Mouse (Mus musculus) MN1 (cell line): Measurements from ENCODE around the gene Cpm.
"Not testable (repeated sequence)": the region's sequence is repeated elsewhere in the genome, so short reads cannot be mapped to it uniquely, and the experiment has no call there.

ENCODE experiments used
- DNase-seq: peaks from one replicate; pipeline ENCODE4 v3.0.0-alpha.2; 2016; ENCODE audit warnings: low spot score

Cpm gene

DNA sequence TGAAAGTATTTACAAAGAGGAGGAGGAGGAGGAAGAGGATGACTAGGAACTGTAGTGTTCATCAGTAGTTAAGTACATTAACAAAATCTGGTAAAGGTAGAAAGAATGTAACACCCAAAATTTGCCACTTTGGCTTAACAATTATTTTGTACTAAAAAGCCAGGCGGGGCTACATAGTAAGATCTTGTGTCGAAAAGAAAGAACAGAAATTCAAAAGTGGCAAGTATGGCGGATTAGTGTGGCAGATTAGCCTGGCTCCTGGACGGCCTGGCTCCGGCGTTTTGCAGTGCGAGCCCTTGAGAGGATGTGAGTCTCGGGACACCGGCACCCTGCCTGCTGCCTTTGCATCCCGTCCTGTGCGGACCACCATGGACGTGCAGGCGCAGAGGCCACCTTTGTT is 35.4 kb upstream of the Cpm start:
- no peak for DNase-seq

DNA sequence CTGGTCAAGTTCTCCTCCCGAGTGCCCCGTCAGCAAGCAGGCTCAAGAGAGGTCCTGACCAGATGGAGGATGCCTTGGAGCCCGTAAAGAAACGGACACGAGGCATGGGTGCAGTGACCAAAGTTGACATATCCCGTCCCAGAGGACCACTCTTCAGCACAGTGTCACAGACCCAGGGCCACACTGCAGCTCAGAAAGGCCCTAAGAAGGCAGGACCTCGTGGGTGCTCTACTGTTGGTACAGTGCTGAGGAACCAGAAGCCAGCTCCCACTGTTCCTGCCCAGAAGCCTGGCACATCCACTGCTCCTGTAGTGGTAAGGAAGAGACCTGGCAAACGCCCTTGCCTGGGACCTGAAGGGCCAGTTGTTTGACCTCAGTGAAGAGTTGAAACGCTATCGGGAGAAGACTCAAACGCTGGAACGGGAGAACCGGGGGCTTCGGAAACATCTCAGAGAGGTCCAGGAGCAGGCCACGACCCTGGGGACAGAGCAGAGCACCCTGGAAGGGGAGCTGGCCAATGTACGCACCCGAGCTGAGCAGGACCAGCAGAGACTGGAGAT is 34.9 kb upstream of the Cpm start:
- DNase-seq = no peak

DNA sequence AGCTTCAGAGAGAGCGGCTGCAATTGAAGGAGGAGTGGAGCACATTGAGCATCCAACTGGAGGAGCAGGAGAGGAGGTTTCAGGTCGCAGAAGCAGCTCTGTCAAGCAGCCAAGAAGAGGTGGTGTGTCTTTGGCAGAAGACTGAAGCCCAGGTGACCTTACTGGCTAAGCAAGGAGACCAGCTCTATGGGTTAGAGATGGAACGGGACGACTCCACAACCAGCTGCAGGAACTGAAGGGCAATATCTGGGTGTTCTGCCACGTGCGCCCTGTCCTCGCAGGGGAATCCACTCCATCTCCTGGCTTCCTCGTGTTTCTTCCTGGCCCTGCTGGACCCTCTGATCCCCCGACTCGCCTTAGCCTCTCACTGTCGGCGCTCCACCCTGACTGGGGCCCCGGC is 34.4 kb upstream of the Cpm start:
- no peak for DNase-seq

DNA sequence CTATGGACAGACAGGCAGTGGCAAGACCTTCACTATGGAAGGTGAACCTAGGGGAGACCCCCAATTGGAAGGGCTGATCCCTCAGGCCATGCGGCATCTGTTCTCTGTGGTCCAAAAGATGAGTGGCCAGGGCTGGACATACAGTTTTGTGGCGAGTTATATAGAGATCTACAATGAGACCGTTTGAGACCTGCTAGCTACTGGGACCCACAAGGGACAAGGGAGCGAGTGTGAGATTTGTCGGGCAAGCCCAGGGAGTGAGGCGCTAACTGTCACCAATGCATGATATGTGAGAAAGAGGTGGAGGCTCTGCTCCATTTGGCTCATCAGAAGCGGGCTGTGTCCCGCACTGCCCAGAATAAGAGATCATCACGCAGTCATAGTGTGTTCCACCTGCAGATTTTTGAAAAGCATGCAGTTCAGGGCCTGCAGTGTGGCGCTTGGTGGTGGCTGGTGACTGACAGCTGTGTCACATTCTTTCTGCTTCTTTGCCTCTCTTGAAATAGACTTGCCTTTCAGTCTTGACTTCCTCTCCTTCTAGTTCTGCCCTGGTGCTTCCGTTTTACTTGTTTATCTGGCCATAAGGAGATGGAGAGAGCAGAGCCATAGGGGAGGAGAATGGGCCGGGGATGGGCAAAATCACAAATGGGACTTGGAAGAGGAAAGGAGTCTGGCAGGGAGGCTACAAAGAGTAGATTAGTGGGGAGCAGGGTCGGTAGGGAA is 33.7 kb upstream of the Cpm start:
- DNase-seq = no peak

DNA sequence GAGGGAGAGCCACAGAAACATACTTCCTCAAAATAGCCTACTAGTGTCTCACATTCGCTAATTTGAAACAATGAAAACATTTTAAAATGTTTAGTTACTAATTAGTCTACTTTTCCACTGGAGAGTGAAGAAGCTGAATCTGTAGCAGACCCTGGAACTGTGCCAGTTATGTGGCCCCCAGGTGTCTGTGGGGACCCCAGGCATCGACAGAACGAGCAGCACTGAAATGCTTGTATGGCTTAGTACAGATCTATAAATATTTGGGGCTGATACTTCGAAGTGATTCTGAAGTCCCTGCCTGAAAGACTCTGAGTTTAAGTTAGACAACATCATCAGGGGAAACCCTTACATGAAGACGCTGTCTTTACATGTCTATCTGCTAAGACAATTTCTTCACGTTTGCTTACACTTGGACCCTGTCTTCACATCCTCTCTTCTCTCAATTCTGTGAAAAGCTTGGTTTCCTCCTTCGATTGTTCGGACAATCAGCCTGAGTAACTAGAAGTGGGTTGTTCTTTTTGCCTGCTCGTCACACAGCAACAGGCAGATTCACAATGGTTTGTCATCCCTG is 33.0 kb upstream of the Cpm start:
- DNase-seq = no peak

DNA sequence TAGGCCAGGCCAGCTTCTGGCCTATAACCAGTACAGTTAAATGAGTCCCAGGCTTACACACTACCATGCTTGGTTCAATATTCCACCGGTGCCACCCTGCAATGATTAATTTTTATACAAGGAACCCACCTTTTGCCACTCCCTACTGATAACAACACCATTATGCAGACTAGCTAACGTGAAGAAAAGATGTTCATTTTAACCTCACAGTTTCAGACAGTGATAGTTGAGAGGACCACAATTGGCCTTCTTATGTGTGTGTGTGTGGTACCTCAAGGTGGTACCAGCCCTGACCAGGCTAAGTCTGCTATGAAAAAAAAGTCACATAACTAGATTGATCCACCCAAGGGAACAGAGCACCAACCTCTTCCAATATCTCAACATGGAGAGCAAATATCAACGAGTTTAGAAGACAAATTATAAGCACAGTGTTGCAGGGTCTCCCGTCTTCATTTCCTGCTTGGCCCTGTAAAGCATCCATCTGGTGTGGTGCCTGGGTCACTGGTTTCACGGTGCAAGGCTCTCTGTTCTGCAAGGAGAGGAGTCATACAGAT is 32.5 kb upstream of the Cpm start:
- no peak for DNase-seq

DNA sequence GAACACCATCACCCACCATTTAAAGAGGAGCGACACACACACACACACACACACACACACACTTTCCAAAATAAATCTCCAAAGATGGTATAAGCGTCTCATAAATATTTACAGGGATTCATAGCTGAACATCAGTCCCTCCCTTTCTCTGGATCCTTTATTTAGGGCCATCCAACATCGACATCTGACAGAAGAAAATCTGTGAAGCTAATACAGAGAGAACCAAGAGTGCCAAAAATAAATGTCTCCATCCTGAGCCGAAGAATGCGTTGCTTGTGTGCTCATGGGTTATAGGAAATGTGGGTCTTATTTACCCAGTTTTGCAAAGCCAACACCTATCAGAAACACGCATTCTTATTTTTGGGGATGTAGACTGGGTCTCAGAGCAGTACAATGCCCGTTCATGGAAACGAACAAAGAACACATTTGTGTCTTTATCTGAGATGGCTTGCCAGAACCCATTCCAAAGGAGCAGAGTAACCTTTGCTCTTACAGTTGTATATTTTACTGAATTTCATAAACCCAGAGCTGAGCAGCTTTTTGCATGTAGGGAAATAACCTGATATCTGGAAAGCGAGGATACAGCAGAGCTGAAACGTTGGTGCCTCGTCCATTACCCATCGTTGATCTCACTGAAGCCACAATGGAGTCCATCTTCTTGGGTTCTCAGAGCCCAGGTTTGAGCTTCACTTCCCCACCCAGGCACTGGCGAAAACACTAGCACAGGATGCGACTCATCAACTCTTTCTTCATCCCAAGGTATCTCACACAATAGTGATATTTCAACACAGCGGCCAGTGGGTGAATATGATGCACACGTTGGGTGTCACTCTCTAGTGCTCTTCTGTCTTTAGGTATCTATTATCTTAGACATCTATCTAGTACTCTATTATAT is 31.7 kb upstream of the Cpm start:
- DNase-seq = not testable (repeated sequence)

DNA sequence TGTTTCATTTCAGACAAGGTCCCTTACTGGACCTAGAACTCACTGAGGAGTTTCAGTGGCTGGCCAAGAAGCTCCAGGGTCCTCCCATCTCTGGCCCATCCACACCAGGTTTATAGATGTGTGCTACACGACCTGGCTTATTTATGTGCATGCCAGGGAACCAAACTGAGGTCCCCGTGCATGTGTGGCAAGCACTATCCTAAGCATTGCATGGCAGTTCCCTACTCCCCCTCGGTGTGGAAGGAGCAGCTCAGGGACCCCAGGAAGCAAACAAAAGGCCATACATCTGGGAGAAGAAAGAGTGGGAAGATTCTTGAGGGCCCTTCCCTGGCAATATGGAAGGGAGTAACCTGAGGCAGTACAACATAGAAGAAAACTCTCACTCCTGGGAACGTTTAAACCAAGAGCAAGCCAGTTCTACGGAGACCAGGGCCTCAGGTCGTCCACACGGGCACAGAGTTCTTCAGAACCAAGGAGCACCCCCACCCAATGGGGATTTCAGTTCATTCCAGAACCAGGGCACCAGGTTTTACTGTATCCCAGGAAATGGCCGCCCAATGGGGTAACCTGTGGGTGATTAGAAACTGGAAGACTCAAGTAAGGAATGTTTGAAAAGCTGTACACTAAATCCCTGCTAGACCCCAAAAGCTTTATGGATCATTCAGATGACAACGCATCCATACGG is 30.9 kb upstream of the Cpm start:
- no peak for DNase-seq

DNA sequence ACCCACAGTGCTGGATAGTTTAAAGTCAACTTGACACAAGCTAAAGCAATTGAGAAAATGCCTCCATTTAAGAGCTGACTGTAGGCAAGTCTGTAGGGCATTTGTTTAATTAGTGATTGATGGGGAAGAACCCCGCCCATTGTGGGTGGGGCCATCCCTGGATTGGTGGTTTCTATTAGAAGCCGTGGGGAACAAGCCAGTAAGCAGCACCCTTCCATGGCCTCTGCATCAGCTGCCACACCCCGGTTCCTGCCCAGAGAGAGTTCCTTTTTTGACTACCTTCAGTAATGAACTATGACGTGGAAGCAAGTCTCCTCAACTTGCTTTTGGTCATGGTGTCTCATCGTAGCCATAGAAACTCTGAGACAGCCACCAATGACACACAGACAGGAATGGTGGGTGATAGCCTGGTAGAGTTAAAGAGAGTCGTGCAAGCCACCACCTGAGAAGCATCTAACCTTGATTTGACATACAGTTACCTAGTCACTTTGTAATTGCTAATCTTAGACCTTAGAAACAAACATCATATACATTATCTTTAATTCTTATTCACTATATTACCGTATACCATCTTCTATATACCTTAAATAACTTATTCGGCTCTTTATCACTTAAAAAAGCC is 30.2 kb upstream of the Cpm start:
- not testable (repeated sequence) for DNase-seq

DNA sequence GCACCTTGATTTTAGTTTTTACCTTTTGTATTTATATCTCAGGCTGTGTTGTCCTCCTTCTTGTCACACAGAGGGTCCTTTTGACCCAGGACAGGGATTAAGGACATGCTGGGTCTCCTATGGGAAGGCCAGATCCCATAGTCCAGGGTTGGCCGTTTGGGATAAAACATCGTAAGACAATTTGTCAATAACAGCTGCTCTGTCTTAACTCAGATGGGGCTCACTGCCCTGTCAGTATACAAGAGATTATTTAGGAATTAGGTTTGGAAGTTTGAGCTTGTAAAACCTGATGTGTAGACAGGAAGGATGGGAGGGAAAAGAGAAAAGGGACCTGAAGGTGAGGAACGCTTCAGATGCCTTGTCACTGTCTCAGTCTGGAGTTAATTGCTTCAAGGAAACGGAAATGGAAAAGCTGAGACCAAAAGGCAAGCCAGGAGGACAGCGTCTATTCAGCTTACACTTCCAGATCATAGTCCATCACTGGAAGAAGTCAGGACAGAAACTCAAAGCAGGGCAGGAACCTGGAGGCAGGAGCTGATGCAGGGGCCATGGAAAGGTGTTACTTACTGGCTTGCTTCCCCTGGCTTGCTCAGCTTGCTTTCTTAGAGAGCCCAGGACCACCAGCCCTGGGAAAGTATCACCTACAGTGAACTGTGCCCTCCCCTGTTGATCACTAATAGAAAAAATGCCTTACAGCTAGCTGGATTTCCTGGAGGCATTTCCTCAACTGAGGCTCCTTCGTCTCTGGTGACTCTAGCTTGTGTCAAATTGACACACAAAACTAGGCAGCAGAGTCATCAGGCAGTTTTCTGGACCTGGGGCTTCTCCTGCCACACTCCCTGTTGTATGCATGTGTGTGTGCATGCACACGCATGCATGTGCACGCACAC is 27.9 kb upstream of the Cpm start:
- no peak for DNase-seq

DNA sequence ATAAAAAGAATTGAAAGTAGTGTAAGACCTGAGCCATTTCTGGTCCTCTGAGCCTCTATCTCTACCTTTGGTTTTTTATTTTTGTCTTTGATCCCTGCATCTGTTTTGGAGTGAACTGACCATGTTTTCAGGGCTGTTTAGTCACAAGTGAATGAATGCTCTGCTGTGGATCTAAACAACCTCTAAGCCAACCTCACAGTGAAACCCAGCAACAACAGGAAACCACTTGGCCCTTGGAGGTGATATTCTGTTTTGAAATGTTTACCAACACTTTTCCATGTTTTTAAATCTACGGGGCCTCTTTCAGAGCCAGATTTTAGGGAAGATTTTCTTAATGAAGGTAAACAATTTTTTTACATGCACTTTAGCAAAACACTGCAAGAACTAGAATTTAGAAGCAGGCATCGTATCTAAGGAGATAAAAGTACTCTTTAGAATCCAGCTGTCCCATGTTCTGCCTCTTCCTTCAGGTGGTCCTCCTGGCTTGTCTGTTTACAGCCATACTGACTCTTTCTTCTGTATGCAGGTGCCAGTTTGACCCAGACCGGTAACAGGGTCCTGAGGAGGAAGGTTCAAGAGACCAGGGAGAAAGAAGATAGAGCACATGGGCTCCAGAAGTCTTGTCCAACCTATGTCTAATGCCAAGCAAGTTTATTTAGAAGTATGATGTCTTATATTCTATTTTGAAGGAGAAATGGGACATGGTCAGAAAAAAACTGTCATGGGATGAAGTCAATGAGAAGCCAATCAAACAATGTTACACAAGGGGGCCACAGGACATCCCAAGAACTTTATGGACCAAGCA is 26.8 kb upstream of the Cpm start:
- no peak for DNase-seq

DNA sequence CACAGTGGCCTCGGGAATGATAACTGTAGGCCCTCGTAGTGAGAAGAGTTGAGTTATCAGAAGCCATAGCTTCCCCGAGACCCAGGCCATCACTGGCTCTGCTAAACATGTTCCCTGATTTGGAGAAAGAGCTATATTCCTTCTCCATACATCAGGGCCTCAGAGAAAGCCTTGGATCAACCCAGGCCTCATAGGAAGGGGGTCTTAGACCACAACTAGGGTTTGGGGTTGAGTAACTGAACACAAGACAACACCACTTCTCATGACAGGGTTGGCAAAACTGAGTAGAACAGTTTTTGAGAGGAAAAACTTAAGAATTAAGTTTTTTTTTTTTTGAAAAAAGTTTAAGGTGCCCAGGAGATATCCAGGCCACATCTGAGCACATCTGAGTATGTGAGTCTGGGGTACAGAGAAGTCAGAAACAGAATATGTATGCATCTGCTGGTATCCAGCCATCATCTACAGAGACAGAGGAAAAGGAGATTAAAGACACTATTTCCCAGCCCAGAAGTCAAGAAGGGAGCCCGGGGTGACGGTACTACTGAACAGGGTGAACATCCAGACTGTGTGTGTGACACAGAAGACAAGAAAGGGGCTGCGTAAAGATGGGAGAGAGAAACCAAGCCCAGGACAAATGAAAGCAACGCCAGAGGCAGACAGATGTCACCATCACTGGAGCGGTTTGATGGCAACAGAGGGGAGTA is 26.0 kb upstream of the Cpm start:
- no peak for DNase-seq

DNA sequence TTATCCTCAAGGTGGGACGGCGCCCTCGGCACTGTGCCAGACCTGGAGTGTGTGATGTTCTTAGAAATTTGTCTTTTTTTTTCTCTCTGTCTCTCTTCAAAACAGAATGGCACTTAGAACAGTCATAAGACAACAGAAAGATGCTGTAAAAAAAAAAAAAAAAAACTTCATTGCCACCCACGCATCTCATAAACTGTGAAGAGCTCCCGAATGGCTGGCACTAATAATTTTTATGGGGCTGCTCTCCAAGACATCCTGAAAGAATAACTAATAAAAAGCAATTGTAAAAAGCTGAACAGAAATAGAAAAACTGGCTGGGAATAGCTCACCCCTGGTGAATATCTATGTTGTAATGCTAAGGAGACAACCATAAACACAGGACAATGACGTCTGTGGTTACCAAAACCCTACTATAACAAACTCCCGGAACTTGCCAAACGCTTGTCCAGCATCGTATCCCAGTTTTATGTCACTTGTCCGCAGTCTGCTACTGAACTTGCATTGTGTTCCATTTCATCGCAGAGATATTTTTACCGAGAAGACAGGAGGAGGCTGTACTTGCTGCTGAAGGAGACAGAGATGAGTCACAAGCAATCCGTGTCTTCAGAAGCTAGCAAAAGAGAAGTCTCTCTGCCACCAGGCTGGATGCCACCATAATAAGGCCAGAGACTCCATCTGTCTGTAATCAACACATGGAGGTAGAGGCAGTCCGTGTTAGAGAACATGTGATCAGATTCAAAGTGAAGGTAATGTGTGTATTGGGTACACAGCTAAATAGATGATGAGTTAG is 25.3 kb upstream of the Cpm start:
- no peak for DNase-seq

DNA sequence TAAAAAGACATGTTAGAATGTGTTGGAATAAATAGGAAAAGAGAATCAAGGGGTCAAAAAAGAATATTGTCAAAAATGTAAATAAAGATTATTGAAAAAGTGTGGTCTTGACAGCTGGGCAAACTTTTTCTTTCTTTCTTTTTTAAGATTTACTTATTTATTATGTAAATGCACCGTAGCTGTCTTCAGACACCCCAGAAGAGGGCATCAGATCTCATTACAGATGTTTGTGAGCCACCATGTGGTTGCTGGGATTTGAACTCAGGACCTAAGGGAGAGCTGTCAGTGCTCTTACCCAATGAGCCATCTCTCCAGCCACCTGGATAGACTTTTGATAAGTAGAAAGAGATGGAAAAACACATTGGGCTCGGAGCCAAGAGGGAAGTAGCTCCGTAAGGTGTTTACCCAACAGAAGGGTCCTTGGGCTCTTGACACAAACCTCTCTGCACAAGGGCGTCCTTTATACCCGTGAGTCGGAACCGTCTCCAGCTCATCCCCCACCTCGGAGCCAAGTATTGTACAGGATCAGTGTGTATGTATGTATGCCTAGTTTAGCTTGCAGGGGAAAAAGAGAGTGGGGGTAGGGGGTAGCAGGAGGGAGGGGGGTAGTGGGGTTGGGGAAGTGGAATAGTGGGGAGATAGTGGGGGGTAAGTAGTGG is 24.5 kb upstream of the Cpm start:
- DNase-seq = no peak

DNA sequence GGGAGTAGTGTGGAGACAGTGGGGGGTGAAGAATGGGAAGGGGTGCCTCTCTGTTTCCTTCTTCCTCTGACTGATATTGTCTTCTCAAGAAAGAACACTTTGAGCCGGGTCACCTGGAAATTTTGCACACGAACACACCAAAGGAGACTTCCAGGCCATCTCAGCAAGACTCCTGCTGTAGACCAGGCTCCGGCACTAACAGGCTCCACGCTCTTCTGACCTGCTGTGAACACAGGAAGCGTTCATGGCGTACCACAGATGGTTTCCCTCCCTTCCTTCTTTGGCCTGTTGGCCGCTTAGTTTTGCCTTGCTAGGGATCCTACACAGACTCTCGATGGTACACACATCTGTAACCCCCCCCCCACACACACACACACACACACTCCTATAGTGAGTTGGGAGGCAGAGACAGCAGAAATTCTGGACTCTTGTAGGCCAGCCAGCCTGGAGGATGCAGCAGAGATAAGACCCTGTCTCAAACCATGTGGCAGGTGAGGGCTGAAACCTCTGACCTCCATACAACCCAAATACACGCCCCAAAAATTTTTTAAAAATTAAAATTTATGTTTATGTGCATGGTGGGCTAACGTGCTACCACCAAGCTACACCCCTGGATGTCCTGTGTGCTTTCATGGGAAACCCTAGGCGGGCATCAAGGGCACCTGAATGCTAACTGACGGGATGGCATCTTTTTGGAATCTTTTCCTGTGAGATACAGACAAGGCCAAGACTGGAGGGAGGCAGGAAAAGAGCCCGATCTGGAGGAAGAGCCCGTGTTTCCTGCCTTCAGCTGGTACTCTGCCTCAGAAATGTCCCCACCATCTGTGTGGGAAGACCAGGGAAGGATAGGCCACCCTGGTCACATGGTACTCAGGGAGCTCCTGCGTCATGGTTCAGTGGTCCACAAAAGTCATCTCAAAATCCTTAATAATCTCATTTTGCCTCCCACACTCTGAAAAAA is 23.7 kb upstream of the Cpm start:
- DNase-seq = no peak

DNA sequence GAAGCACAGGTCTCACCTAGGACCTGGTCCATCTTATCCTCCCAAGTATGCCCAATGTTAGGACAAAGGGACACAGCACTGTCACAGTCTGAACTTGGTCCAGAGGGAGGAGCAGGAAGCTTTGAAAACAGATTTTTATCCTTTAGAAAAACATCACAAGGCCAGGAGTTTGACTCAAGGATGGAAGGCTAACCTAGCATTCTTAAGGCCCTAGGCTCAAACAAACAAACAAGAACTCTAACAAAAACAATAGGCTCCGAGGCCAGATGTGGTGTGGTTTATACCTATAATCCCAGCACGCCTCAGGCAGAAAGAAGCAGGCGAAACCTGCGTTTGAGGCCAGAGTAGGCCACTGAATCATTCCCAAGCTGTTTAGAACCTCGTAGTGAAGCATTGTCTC is 22.9 kb upstream of the Cpm start:
- no peak for DNase-seq
